Mouse (Mus musculus): Measurements from ENCODE around the gene Stxbp5l.
A peak's percentile ranks its signal among the peaks of the same experiment; 100 is the strongest.
"Not testable (repeated sequence)": the region's sequence is repeated elsewhere in the genome, so short reads cannot be mapped to it uniquely, and the experiment has no call there.

Gene Stxbp5l

DNA sequence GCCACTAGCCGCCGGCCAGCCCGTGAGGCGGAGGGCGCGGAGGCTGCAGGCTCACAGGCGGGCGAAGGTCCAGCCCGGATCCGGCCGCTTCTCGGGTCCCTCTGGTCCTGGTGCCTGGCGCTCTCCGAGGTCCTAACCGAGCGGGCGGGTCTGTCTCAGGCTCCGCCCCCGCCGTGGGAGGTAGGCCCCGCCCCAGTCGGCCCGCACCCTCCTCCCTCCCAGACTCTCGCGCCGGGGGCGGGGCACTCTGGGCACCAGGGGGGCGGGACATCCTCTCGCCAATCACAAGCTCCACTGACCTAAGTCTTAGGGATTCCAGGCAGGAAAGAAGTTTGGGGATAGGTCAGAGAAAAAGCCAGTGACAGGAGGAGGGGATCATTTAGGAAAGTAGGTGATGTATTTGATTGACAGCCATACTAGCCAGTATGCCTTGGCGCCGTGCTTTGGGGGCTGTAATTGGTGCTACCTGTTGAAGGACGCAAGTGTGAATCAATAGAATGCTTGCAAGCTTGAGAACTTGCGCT is at the start of gene Stxbp5l:
Stxbp5l (minus strand) TSS at position 142 of the 524 bp plus-strand sequence.
- peak; percentile 90 for DNase-seq (ENCODE audit: low spot score)

- DNase-seq (ENCODE audit: low spot score) = no peak
Observed at GRCm38 (mm10) chr16:37433418-37434204, 48.8 kb upstream of the Stxbp5l start.

DNA sequence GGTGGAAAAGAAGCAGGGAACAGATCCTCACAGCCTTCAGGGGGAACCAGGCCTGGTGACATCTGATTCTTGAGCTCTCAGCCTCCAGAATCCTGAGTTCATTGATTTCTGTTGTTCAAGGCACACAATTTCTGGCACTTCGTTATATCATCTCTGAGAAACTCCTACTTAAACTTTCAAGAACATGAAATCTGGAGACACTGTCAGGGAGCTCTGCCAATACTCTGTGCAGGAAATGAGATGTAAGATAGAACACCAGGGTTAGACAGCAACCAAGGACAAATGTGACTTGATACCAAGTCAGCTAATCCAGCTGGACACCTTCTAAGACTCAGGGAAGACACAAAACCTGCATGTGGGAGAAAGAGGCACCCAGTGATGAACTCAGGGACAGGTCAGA is 40.7 kb upstream of the Stxbp5l start:
- no peak for DNase-seq (ENCODE audit: low spot score)

DNA sequence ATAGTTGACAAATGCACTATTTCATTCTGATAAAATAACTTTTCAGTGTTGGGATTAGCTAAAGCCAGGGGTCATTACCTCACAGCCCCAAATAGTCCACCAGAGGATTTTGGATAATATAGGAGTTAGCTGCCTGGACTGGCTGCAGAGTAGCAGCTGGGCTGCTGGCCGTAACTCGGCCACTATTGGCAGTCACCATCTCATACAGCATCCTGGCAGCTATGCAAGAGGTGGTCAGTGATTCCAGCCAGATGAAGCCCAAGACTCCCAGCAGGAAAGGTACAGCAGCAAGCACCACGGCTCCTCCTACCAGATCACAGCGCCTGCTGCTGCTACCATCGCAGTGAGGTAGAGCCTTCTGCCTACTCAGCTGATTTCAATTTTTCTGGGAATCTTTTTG is 38.1 kb upstream of the Stxbp5l start:
- DNase-seq (ENCODE audit: low spot score) = no peak

DNA sequence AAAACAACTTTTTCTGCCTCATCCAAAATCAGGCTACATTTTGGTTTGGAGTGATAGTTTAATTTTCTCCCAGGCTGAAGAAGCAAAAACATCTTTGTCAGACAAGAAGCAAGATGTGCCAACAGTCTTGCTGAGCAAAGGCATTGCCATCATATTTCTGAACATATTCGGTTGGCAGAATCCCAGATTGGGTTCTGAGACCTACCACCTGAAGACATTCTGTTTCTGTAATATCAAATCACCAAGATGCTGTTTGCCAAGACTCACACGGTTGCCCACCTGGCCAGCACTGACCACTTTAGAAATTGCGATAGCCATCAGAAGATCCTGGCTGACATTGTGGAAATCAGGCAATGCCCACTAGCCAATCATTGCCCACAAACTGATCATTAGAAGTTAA is 37.1 kb upstream of the Stxbp5l start:
- no peak for DNase-seq (ENCODE audit: low spot score)

- DNase-seq (ENCODE audit: low spot score) = no peak
Observed at GRCm38 (mm10) chr16:37420512-37420911, 35.8 kb upstream of the Stxbp5l start.

GRCm38 (mm10) chr16:37405536-37405935 is 20.8 kb upstream of the Stxbp5l start:
- DNase-seq (ENCODE audit: low spot score) = no peak

GRCm38 (mm10) chr16:37404922-37405321 is 20.2 kb upstream of the Stxbp5l start:
- no peak for DNase-seq (ENCODE audit: low spot score)

DNA sequence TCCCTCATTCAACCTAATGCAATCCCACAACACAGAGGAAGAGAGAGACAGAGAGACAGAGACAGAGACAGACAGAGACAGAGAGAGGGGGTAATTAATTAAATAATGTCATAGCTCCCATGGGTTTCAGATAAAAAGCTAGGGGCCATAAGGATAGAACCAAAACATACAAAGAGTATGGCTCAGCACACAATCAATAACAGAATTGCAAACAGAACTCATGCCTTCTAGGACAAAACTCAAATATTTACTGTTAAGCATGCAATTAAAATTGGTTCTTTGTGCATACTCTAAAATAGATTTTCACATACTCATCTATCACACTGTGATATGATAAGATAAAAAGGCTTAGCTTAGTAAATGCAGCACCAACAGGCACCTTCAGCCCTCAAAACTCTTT is 5.2 kb upstream of the Stxbp5l start:
- DNase-seq (ENCODE audit: low spot score) = no peak

GRCm38 (mm10) chr16:37389201-37389905 is 4.6 kb upstream of the Stxbp5l start:
- no peak for DNase-seq (ENCODE audit: low spot score)

- peak; percentile 47 for DNase-seq (ENCODE audit: low spot score)
Observed at GRCm38 (mm10) chr16:37384369-37384768, 393 bp downstream of the Stxbp5l start.

DNA sequence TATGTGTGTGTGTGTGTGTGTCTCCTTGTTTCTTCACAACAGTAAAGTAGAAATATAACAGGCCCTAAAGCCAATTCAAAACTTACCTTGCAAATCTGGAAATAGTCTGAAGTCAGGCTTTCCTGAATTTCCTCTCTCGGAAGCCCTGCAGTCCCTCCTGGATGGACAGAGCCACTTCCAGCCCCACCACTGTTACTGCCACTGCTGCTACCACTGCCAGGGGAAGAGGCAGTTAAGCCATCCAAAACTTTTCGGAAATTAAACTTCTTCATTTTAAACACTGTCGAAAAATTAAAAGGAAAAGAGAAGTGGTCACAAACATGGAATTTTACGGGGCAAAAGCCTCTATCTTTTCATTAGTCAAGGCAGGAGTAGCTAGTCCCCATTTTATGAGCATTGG is 1.3 kb downstream of the Stxbp5l start:
- no peak for DNase-seq (ENCODE audit: low spot score)

DNA sequence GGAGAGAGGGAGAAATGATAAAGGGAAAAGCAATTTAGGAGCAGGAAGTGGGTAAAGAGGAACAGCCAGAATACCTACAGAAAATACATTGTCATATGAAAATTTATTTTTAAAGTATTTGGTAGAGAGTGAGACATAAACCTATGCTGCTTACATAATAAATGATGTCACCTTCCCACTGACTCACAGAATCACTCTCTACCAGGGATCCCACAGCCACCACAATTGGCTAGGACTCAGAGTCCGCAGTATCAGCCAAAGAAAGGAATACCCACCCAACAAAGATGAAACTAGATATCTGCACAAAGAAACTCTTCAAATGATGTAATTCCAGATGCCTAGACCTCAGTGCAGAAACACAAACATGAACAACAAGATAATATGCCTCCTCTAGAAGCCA is 12.0 kb downstream of the Stxbp5l start:
- no peak for DNase-seq (ENCODE audit: low spot score)

DNA sequence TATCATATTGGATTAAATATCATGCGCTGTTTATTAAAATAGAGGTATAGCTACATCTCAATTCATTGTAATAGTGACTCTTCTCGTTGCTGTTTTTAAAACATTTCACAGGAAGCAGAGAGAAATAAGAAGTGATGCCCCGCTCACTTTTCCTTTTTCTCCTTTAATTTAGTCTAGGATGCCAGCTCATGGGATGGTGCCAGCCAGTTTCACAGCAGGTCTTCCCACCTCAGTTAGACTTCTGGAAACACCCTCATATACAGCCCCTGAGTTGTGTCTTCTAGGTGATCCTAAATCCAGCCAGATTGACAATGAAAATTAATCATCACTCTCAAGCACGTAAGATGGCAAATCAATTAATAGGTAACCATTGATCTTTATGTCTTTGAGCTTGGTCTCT is 17.3 kb downstream of the Stxbp5l start:
- DNase-seq (ENCODE audit: low spot score) = no peak

- no peak for DNase-seq (ENCODE audit: low spot score)
Observed at GRCm38 (mm10) chr16:37363958-37364357, 20.8 kb downstream of the Stxbp5l start.

GRCm38 (mm10) chr16:37355621-37356020 is 29.1 kb downstream of the Stxbp5l start:
- no peak for DNase-seq (ENCODE audit: low spot score)

- DNase-seq (ENCODE audit: low spot score) = peak; percentile 51
Observed at GRCm38 (mm10) chr16:37347092-37347491, 37.7 kb downstream of the Stxbp5l start.

DNA sequence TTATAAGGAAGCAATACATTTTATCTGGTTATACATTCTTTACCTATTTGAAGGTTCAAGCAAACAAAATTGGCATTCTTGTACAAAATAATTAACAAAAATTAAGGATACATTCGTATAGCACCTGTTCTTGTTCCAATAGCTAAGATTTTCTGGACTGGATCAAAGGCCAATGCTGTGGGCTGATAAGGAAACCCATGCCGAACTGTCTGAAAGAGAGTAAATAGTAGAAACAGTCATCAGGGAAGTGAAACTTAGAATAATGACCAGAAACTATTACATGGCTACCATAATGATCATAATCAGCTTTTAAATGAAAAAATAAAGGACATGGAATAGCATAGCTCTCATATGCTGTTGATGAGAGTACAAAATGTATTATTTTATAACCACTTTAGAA is 39.8 kb downstream of the Stxbp5l start:
- no peak for DNase-seq (ENCODE audit: low spot score)

GRCm38 (mm10) chr16:37341446-37341845 is 43.3 kb downstream of the Stxbp5l start:
- not testable (repeated sequence) for DNase-seq (ENCODE audit: low spot score)

DNA sequence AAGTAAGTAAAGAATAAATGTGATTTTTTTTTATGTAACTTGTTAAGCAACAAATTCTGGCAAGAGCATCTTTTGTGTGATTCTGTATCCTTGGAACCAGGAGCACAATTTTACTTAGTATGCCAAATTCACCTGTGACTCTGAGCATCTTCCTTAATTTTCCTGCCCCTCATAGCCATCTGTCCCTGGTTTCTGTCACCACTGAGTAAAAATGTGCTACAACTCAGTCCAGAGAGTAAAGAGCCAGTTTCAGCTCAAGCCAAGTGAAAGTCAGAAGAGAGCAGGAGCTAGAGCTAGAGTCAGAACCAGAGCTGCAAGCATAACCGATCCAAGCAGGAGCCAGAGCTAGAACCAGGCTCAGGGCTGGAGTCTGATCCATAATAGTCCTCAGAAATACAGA is 46.6 kb downstream of the Stxbp5l start:
- DNase-seq (ENCODE audit: low spot score) = no peak

DNA sequence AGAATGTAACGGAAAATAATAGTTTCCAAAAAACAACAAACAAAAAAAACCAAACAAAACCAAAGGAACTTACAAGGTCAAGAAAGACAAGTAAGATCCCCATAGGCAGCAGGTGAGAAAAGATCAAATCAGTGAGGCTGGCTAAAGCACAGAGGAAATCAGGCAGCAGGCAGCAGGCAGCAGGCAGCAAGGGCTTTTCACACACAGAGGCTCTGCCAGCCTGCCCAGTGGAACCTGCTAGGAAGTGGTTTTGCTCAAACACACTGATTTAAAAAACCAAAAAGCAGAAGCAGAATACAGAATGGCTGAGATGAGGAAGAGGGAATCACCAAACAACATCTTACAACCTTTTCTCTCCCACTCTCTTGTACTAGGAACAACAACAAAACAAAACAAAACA is 47.2 kb downstream of the Stxbp5l start:
- DNase-seq (ENCODE audit: low spot score) = no peak

GRCm38 (mm10) chr16:37304441-37304840 is 80.3 kb downstream of the Stxbp5l start:
- DNase-seq (ENCODE audit: low spot score) = no peak

- DNase-seq (ENCODE audit: low spot score) = peak; percentile 51
Observed at GRCm38 (mm10) chr16:37292593-37292992, 92.2 kb downstream of the Stxbp5l start.

All from embryo, embryonic 10.5 days (tissue).